Mouse (Mus musculus) lung, postnatal 0 days (tissue): ENCODE data around the gene Hist1h4b. TPM values are rescaled to one million over a fixed set of nuclear protein-coding genes. Genes with fewer than 3 reads are reported as not detected.

Experiments
- ATAC-seq: fragments of 200-750 bp; cut with Nextera tagmentation; 2 replicates; pipeline ENCODE4 v1.8.0; 2017; ENCODE audit warnings: moderate library complexity
- DNase-seq: peaks from one replicate; pipeline ENCODE4 v3.0.0-alpha.2; 2016; ENCODE audit warnings: low spot score
- H3K27ac ChIP-seq: fragments of 300-500 bp; sonication (generic); 2 replicates; pipeline ENCODE4 v1.5.1; 2014; ENCODE audit warnings: antibody characterized with exemption, mild to moderate bottlenecking, low read length, mixed read lengths
- H3K27me3 ChIP-seq: fragments of 300-500 bp; sonication (generic); replicated peaks from 2 replicates; pipeline ENCODE4 v1.6.1; 2014; ENCODE audit warnings: low read length, mixed read lengths; ENCODE audit not compliant: insufficient read depth
- H3K36me3 ChIP-seq: fragments of 300-500 bp; sonication (generic); 2 replicates; pipeline ENCODE4 v1.6.1; 2014; ENCODE audit warnings: low read length, mixed read lengths; ENCODE audit not compliant: insufficient read depth
- H3K4me1 ChIP-seq: fragments of 300-500 bp; sonication (generic); 2 replicates; pipeline ENCODE4 v1.6.1; 2014; ENCODE audit warnings: antibody characterized with exemption, low read depth, low read length, mixed read lengths; ENCODE audit not compliant: insufficient read depth
- H3K4me2 ChIP-seq: fragments of 300-500 bp; sonication (generic); replicated peaks from 2 replicates; pipeline ENCODE4 v1.6.1; 2014; ENCODE audit warnings: low read depth, mild to moderate bottlenecking, low read length, moderate library complexity, mixed read lengths
- H3K4me3 ChIP-seq: fragments of 300-500 bp; sonication (generic); 2 replicates; pipeline ENCODE4 v1.5.1; 2014; ENCODE audit warnings: low read depth, low read length
- H3K9ac ChIP-seq: fragments of 300-500 bp; sonication (generic); replicated peaks from 2 replicates; pipeline ENCODE4 v1.6.1; 2014; ENCODE audit warnings: low read depth, mild to moderate bottlenecking
- H3K9me3 ChIP-seq: fragments of 300-500 bp; sonication (generic); 2 replicates; pipeline ENCODE4 v1.6.1; 2016; ENCODE audit warnings: low read length, mixed read lengths
- CTCF ChIP-seq: IDR thresholded peaks from 2 replicates; pipeline ENCODE4 v1.5.1; 2016; ENCODE audit warnings: antibody characterized with exemption, mild to moderate bottlenecking
- EP300 ChIP-seq: IDR thresholded peaks from 2 replicates; pipeline ENCODE4 v1.6.1; 2016; ENCODE audit warnings: antibody characterized with exemption, mild to moderate bottlenecking, control low read depth
- WGBS: fragments of 180-500 bp; shearing (Covaris S2); extraction: QIAGEN DNeasy Blood & Tissue Kit; methylation state at CpG from one replicate; pipeline ENCODE4 v1.1.7; 2014; 5-methylcytosine and 5-hydroxymethylcytosine counted together
- polyA plus RNA-seq: library from polyadenylated mRNA; unstranded; fragments of >200 nt; fragmentation: Nextera tagmentation; extraction: Ambion mirVana; gene quantifications from 2 replicates; pipeline ENCODE4 v1.2.1, GENCODE M21; 2015

The Hist1h4b gene
- polyA plus RNA-seq, 1 experiment from 2014 or later = 0.57 TPM

- Histone ChIP-seq H3K36me3 (no peaks in the 10 kb centered on the region), H3K4me1 (no peaks in the 10 kb centered on the region), H3K27ac (peak overlapping the region; percentile 97), H3K27me3 (no peaks in the 10 kb centered on the region), H3K4me2 (peak overlapping the region; percentile 90), H3K9ac (peak overlapping the region; percentile 86), H3K4me3 (peak overlapping the region; percentile 71), H3K9me3 (no peaks in the 10 kb centered on the region)
- DNase-seq (peak; percentile 98), ATAC-seq (peak; percentile 85)
- under 1% methylated on average over 39 of the region's 39 CpGs for WGBS
- no peak; the same call in none of the 2 replicates for TF ChIP-seq CTCF
- TF ChIP-seq EP300 = peak; percentile 59
Observed at GRCm38 (mm10) chr13:23739069-23739921, 17.5 kb upstream of the Hist1h4b start.

GRCm38 (mm10) chr13:23739922-23740252 lies 16.9 kb upstream of the Hist1h4b start:
- no peak; the same call in 1 of the 2 replicates for ATAC-seq
- Histone ChIP-seq H3K4me2 (peak overlapping the region; percentile 90), H3K27ac (peak overlapping the region; percentile 97), H3K9ac (peak overlapping the region; percentile 86), H3K27me3 (no peaks in the 10 kb centered on the region), H3K36me3 (no peaks in the 10 kb centered on the region), H3K9me3 (no peaks in the 10 kb centered on the region), H3K4me3 (peak overlapping the region; percentile 71), H3K4me1 (no peaks in the 10 kb centered on the region)
- no peak for TF ChIP-seq CTCF
- TF ChIP-seq EP300 = no peak
- 0% methylated on average over 14 of the region's 14 CpGs for WGBS
- DNase-seq = no peak

DNA sequence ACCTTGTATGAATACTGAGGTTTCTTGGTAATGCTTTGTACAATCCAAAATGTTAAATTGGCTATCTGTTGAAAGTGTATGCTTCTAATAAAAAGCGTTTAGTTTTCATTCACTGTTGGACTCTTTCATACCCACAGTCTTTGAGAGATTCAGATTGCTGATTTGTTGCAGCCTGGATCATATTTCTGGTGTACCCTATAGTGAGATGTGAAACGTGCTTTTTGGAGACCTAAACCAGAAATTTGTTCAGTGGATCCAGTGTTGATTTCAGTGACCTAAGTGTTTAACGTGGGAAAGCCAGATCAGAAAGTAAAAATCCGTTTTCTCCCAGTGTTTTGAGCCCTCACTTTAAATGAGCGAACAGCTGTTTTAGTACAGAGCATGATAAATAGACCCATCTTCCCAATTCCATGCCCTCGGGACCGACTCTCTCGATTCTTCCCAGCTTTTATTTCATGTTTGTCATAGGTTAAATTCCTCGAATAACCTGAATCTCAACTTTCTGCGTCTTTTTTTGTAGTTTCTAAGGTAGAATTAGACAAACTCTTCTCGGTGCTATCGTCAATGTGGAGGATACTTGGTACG lies 16.5 kb upstream of the Hist1h4b start:
- Histone ChIP-seq H3K4me2 (peak overlapping the region; percentile 90), H3K27ac (peak overlapping the region; percentile 97), H3K4me3 (peak overlapping the region; percentile 71), H3K9me3 (no peaks in the 10 kb centered on the region), H3K9ac (peak overlapping the region; percentile 86), H3K27me3 (no peaks in the 10 kb centered on the region), H3K4me1 (no peaks in the 10 kb centered on the region), H3K36me3 (no peaks in the 10 kb centered on the region)
- ATAC-seq = no peak
- no peak for DNase-seq
- 17% methylated on average over 13 of the region's 13 CpGs for WGBS
- TF ChIP-seq CTCF (no peak), EP300 (no peak)

DNA sequence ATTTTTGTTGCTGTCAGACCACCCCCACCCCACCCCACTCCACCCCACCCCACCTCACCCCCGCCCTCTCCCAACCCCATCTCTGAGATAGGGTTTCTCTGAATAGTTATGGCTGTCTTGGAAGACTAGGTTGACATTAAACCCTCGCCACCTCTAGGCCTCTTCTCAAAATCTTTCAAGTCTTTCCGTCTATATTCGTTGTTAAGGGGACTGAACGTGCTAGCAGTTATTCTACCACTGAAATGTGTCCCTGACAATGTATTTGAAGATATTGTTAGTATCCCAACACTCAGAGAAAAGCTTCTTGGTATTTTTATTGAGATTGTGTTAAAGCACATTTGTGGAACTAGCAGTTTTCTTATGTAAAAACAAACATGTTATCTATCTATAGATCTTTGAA lies 15.9 kb upstream of the Hist1h4b start:
- H3K36me3 ChIP-seq = no peaks in the 10 kb centered on the region
- peak overlapping the region; percentile 71; the same call in 1 of the 2 replicates for H3K4me3 ChIP-seq
- ATAC-seq (no peak), DNase-seq (no peak)
- H3K4me1 ChIP-seq = no peaks in the 10 kb centered on the region
- H3K4me2 ChIP-seq = peak overlapping the region; percentile 90
- TF ChIP-seq EP300 (no peak), CTCF (no peak)
- no peak overlapping the region for H3K27ac ChIP-seq
- H3K9ac ChIP-seq = no peak overlapping the region
- H3K9me3 ChIP-seq = no peaks in the 10 kb centered on the region
- H3K27me3 ChIP-seq = no peaks in the 10 kb centered on the region
- WGBS = 55% methylated on average over 5 of the region's 5 CpGs

DNA sequence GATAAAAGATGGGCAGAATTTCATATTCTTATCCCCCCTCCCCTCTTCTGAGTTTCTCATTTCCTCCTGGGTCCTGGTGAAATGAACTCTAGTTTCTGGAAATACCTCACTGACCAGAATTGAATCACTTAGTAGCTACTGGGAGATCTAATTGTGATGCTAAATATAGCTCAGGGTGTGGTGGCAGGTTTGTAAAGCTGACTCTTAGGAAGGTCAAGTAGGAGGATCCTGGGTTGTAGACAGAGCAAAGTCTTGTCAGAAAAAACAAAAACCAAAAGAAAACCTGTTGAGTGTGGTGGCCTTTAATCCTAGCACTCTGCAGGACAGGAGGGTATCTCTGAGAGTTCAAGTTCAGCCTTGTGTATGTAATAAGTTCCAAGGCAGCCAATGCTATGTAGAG lies 14.8 kb upstream of the Hist1h4b start:
- Histone ChIP-seq H3K27ac (no peak overlapping the region), H3K9me3 (no peaks in the 10 kb centered on the region), H3K4me2 (no peak overlapping the region), H3K9ac (no peak overlapping the region), H3K4me3 (no peak overlapping the region), H3K27me3 (no peaks in the 10 kb centered on the region), H3K36me3 (no peaks in the 10 kb centered on the region), H3K4me1 (no peaks in the 10 kb centered on the region)
- TF ChIP-seq EP300 (no peak), CTCF (no peak)
- no peak for DNase-seq
- ATAC-seq = no peak

GRCm38 (mm10) chr13:23743215-23743614 lies 13.6 kb upstream of the Hist1h4b start:
- 84% methylated on average over 5 of the region's 5 CpGs for WGBS
- no peak overlapping the region for H3K9ac ChIP-seq

More at GRCm38 (mm10) chr13:23743215-23743614, 13.6 kb upstream of the Hist1h4b start:
- ATAC-seq = no peak
- no peak for DNase-seq
- Histone ChIP-seq H3K36me3 (no peaks in the 10 kb centered on the region), H3K27me3 (no peaks in the 10 kb centered on the region), H3K4me2 (no peak overlapping the region), H3K27ac (no peak overlapping the region), H3K9me3 (no peaks in the 10 kb centered on the region), H3K4me1 (no peaks in the 10 kb centered on the region; the same call in 1 of the 2 replicates), H3K4me3 (no peak overlapping the region)
- TF ChIP-seq EP300 = no peak
- TF ChIP-seq CTCF = no peak
